Mouse (Mus musculus): ENCODE results near the gene Ndufa7. TPM values are rescaled to one million over a fixed set of nuclear protein-coding genes. Genes with fewer than 3 reads are reported as not detected.

Gene Ndufa7
- polyA plus RNA-seq, 1 experiment from 2014 or later, result 421 TPM

GRCm38 (mm10) chr17:33788732-33789131 is 35.6 kb upstream of the Ndufa7 start:
- H3K27ac ChIP-seq, result no peak overlapping the region
- no peaks in the 10 kb centered on the region for H3K27me3 ChIP-seq
- H3K9ac ChIP-seq, result no peak overlapping the region
- no peaks in the 10 kb centered on the region for H3K36me3 ChIP-seq
- ATAC-seq (ENCODE audit: insufficient number of reproducible peaks, insufficient read depth, low FRiP score, low TSS enrichment), result no peak
- no peak overlapping the region for H3K4me3 ChIP-seq
- no peak overlapping the region for H3K4me2 ChIP-seq (replicated peaks)
- no peaks in the 10 kb centered on the region for H3K9me3 ChIP-seq
- H3K4me1 ChIP-seq, result no peaks in the 10 kb centered on the region
- WGBS, result 65% methylated on average over 4 of the region's 4 CpGs

- no peaks in the 10 kb centered on the region for H3K36me3 ChIP-seq
- WGBS, result 50% methylated on average over 3 of the region's 3 CpGs
- no peak for ATAC-seq (ENCODE audit: insufficient number of reproducible peaks, insufficient read depth, low FRiP score, low TSS enrichment)
- no peaks in the 10 kb centered on the region for H3K9me3 ChIP-seq
- no peak overlapping the region for H3K4me3 ChIP-seq
- H3K27ac ChIP-seq, result no peak overlapping the region
- no peaks in the 10 kb centered on the region for H3K27me3 ChIP-seq
- H3K4me2 ChIP-seq (replicated peaks), result no peak overlapping the region
- H3K9ac ChIP-seq, result no peak overlapping the region
- H3K4me1 ChIP-seq, result no peaks in the 10 kb centered on the region
Measured at GRCm38 (mm10) chr17:33798306-33798705, 26.1 kb upstream of the Ndufa7 start.

- H3K27me3 ChIP-seq, result no peaks in the 10 kb centered on the region
- H3K9me3 ChIP-seq, result no peaks in the 10 kb centered on the region
- no peak overlapping the region for H3K4me3 ChIP-seq
- no peaks in the 10 kb centered on the region for H3K4me1 ChIP-seq
- no peak overlapping the region for H3K9ac ChIP-seq
- no peak overlapping the region for H3K27ac ChIP-seq
- no peak for ATAC-seq (ENCODE audit: insufficient number of reproducible peaks, insufficient read depth, low FRiP score, low TSS enrichment)
- WGBS, result 68% methylated on average over 1 of the region's 1 CpGs
- H3K4me2 ChIP-seq (replicated peaks), result no peak overlapping the region
- H3K36me3 ChIP-seq, result no peaks in the 10 kb centered on the region
Measured at GRCm38 (mm10) chr17:33799277-33799676, 25.1 kb upstream of the Ndufa7 start.

GRCm38 (mm10) chr17:33802221-33802620 is 22.2 kb upstream of the Ndufa7 start:
- H3K4me3 ChIP-seq, result no peak overlapping the region
- no peak overlapping the region for H3K4me2 ChIP-seq (replicated peaks)
- WGBS, result 0% methylated on average over 2 of the region's 2 CpGs
- no peak overlapping the region for H3K9ac ChIP-seq
- H3K4me1 ChIP-seq, result no peaks in the 10 kb centered on the region
- ATAC-seq (ENCODE audit: insufficient number of reproducible peaks, insufficient read depth, low FRiP score, low TSS enrichment), result no peak
- no peaks in the 10 kb centered on the region for H3K27me3 ChIP-seq
- H3K36me3 ChIP-seq, result no peaks in the 10 kb centered on the region
- H3K27ac ChIP-seq, result no peak overlapping the region
- H3K9me3 ChIP-seq, result no peaks in the 10 kb centered on the region

GRCm38 (mm10) chr17:33804205-33804604 is 20.2 kb upstream of the Ndufa7 start:
- no peaks in the 10 kb centered on the region for H3K36me3 ChIP-seq
- no peak overlapping the region for H3K27ac ChIP-seq
- no peaks in the 10 kb centered on the region for H3K4me1 ChIP-seq
- no peak overlapping the region for H3K4me3 ChIP-seq
- ATAC-seq (ENCODE audit: insufficient number of reproducible peaks, insufficient read depth, low FRiP score, low TSS enrichment), result no peak
- no peaks in the 10 kb centered on the region for H3K9me3 ChIP-seq
- WGBS, result 52% methylated on average over 4 of the region's 4 CpGs
- H3K9ac ChIP-seq, result no peak overlapping the region
- H3K4me2 ChIP-seq (replicated peaks), result no peak overlapping the region
- no peaks in the 10 kb centered on the region for H3K27me3 ChIP-seq

- no peak overlapping the region for H3K9ac ChIP-seq
- no peak overlapping the region for H3K27ac ChIP-seq
- no peak for ATAC-seq (ENCODE audit: insufficient number of reproducible peaks, insufficient read depth, low FRiP score, low TSS enrichment)
- WGBS, result 65% methylated on average over 1 of the region's 1 CpGs
- H3K4me2 ChIP-seq (replicated peaks), result no peak overlapping the region
- no peaks in the 10 kb centered on the region for H3K36me3 ChIP-seq
- no peaks in the 10 kb centered on the region for H3K4me1 ChIP-seq
- H3K27me3 ChIP-seq, result no peaks in the 10 kb centered on the region
- no peak overlapping the region for H3K4me3 ChIP-seq
- no peaks in the 10 kb centered on the region for H3K9me3 ChIP-seq
Measured at GRCm38 (mm10) chr17:33804745-33805144, 19.6 kb upstream of the Ndufa7 start.

- ATAC-seq (ENCODE audit: insufficient number of reproducible peaks, insufficient read depth, low FRiP score, low TSS enrichment), result no peak
Measured at GRCm38 (mm10) chr17:33807181-33807888, 17.0 kb upstream of the Ndufa7 start.

GRCm38 (mm10) chr17:33808192-33808591 is 16.2 kb upstream of the Ndufa7 start:
- ATAC-seq (ENCODE audit: insufficient number of reproducible peaks, insufficient read depth, low FRiP score, low TSS enrichment), result no peak
- H3K36me3 ChIP-seq, result no peaks in the 10 kb centered on the region
- H3K9ac ChIP-seq, result no peak overlapping the region
- no peak overlapping the region for H3K4me3 ChIP-seq
- H3K4me1 ChIP-seq, result peaks cover 7% of the 10 kb centered on the region; the same call in 1 of the 2 replicates
- 0 out of 2 replicates have a peak, but pooled peaks cover 6% of the 10 kb centered on the region for H3K27me3 ChIP-seq
- H3K27ac ChIP-seq, result no peak overlapping the region
- H3K4me2 ChIP-seq (replicated peaks), result no peak overlapping the region
- 36% methylated on average over 10 of the region's 10 CpGs for WGBS
- no peaks in the 10 kb centered on the region for H3K9me3 ChIP-seq

More at GRCm38 (mm10) chr17:33807181-33807888, 17.0 kb upstream of the Ndufa7 start:
- WGBS, result 62% methylated on average over 8 of the region's 9 CpGs
- Histone ChIP-seq H3K4me2 (replicated peaks) (no peak overlapping the region), H3K27me3 (0 out of 2 replicates have a peak, but pooled peaks cover 6% of the 10 kb centered on the region), H3K4me1 (peaks cover 7% of the 10 kb centered on the region; the same call in 1 of the 2 replicates), H3K27ac (no peak overlapping the region), H3K4me3 (no peak overlapping the region), H3K36me3 (no peaks in the 10 kb centered on the region), H3K9me3 (no peaks in the 10 kb centered on the region), H3K9ac (no peak overlapping the region)

GRCm38 (mm10) chr17:33810334-33811141 is 13.8 kb upstream of the Ndufa7 start, which contains the start of gene Kank3:
Gene Kank3, plus strand, starts transcription at chr17:33810519.
- ATAC-seq (ENCODE audit: insufficient number of reproducible peaks, insufficient read depth, low FRiP score, low TSS enrichment), result peak; percentile 95
- Histone ChIP-seq H3K9ac (peak within 1 kb of the TSS; percentile 51), H3K4me3 (peak within 1 kb of the TSS; percentile 59), H3K9me3 (no peaks in the 10 kb centered on the region), H3K4me1 (peaks cover 7% of the 10 kb centered on the region; the same call in 1 of the 2 replicates), H3K27ac (no peak within 1 kb of the TSS), H3K4me2 (replicated peaks) (peak within 1 kb of the TSS; percentile 84), H3K36me3 (no peaks in the 10 kb centered on the region), H3K27me3 (0 out of 2 replicates have a peak, but pooled peaks cover 6% of the 10 kb centered on the region)
- WGBS, result 1% methylated on average over 36 of the region's 36 CpGs

GRCm38 (mm10) chr17:33811142-33811516 is 13.2 kb upstream of the Ndufa7 start:
- Histone ChIP-seq H3K9ac (peak overlapping the region; percentile 21; the same call in 1 of the 2 replicates), H3K36me3 (no peaks in the 10 kb centered on the region), H3K9me3 (no peaks in the 10 kb centered on the region), H3K27me3 (0 out of 2 replicates have a peak, but pooled peaks cover 6% of the 10 kb centered on the region), H3K4me3 (peak overlapping the region; percentile 59), H3K4me1 (peaks cover 7% of the 10 kb centered on the region; the same call in 1 of the 2 replicates), H3K27ac (no peak overlapping the region), H3K4me2 (replicated peaks) (peak overlapping the region; percentile 84)
- WGBS, result 26% methylated on average over 7 of the region's 7 CpGs
- ATAC-seq (ENCODE audit: insufficient number of reproducible peaks, insufficient read depth, low FRiP score, low TSS enrichment), result no peak

GRCm38 (mm10) chr17:33812475-33812874 is 11.9 kb upstream of the Ndufa7 start:
- Histone ChIP-seq H3K4me1 (peaks cover 11% of the 10 kb centered on the region), H3K36me3 (no peaks in the 10 kb centered on the region), H3K4me3 (no peak overlapping the region), H3K27me3 (0 out of 2 replicates have a peak, but pooled peaks cover 6% of the 10 kb centered on the region), H3K9me3 (no peaks in the 10 kb centered on the region), H3K4me2 (replicated peaks) (no peak overlapping the region), H3K27ac (no peak overlapping the region), H3K9ac (no peak overlapping the region)
- no peak for ATAC-seq (ENCODE audit: insufficient number of reproducible peaks, insufficient read depth, low FRiP score, low TSS enrichment)
- 42% methylated on average over 3 of the region's 3 CpGs for WGBS

Measured in embryonic facial prominence, embryonic 12.5 days (tissue).